Mouse (Mus musculus) liver, adult 2 months (tissue): ENCODE measurements at regions not wholly inside any gene's neighbourhood (a gene's known extent, or its start where the extent isn't known, plus 50 kb on each side); places are given as distances from the start of the nearest gene placed in this dataset.
A peak's percentile ranks its signal among the peaks of the same experiment; 100 is the strongest.

Experiments
- DNase-seq: peaks from one replicate; pipeline ENCODE4 v3.0.0-alpha.2; 2011; ENCODE audit warnings: low read depth, low spot score; ENCODE audit errors: extremely low read depth
- H3K27ac ChIP-seq: fragments of 200-500 bp; replicated peaks from 2 replicates; pipeline ENCODE4 v1.5.1; 2012; ENCODE audit warnings: low read depth, mild to moderate bottlenecking, control low read depth, inconsistent platforms, low read length; ENCODE audit not compliant: insufficient read depth
- H3K27me3 ChIP-seq: fragments of 200-500 bp; 2 replicates; pipeline ENCODE4 v1.6.1; 2012; ENCODE audit warnings: mild to moderate bottlenecking, moderate library complexity, low read length, inconsistent platforms; ENCODE audit not compliant: control insufficient read depth, insufficient read depth
- H3K36me3 ChIP-seq: fragments of 200-500 bp; 2 replicates; pipeline ENCODE4 v1.6.1; 2012; ENCODE audit warnings: low read length, inconsistent platforms; ENCODE audit not compliant: control insufficient read depth, insufficient read depth
- H3K4me1 ChIP-seq: fragments of 200-500 bp; 2 replicates; pipeline ENCODE4 v1.6.1; 2011; ENCODE audit warnings: low read length; ENCODE audit not compliant: control insufficient read depth, insufficient read depth
- H3K4me3 ChIP-seq: fragments of 200-500 bp; 2 replicates; pipeline ENCODE4 v1.5.1; 2011; ENCODE audit warnings: low read depth, mild to moderate bottlenecking, control low read depth, low read length, moderate library complexity; ENCODE audit not compliant: insufficient read depth
- H3K79me2 ChIP-seq: fragments of 200-500 bp; 2 replicates; pipeline ENCODE4 v1.6.1; 2012; ENCODE audit warnings: inconsistent platforms, mild to moderate bottlenecking, low read length, moderate library complexity; ENCODE audit not compliant: control insufficient read depth, insufficient read depth
- H3K9ac ChIP-seq: fragments of 200-500 bp; 2 replicates; pipeline ENCODE4 v1.6.1; 2012; ENCODE audit warnings: low read depth, mild to moderate bottlenecking, control low read depth, inconsistent platforms, low read length
- CTCF ChIP-seq: fragments of 200-500 bp; IDR thresholded peaks from 2 replicates; pipeline ENCODE4 v1.5.1; 2011; ENCODE audit warnings: low read depth, low read length, control low read depth
- POLR2A ChIP-seq: fragments of 200-500 bp; IDR thresholded peaks from 2 replicates; pipeline ENCODE4 v1.6.1; 2011; ENCODE audit warnings: low read length, control low read depth; ENCODE audit not compliant: insufficient read depth; ENCODE audit errors: extremely low read depth
- WGBS: fragments of 180-500 bp; shearing (Covaris S2); methylation state at CpG from one replicate; pipeline ENCODE4 v1.1.7; 2018; 5-methylcytosine and 5-hydroxymethylcytosine counted together

GRCm38 (mm10) chr4:90565909-90566308 is 347.3 kb downstream of the Zfp352 start:
- no peak overlapping the region for H3K27ac ChIP-seq
- no peaks in the 10 kb centered on the region for H3K36me3 ChIP-seq
- no peaks in the 10 kb centered on the region for H3K27me3 ChIP-seq
- no peak overlapping the region for H3K9ac ChIP-seq
- 78% methylated on average over 3 of the region's 3 CpGs for WGBS
- H3K4me1 ChIP-seq = no peaks in the 10 kb centered on the region
- TF ChIP-seq CTCF (no peak), POLR2A (no peak)
- no peaks in the 10 kb centered on the region for H3K79me2 ChIP-seq
- no peak for DNase-seq
- no peak overlapping the region for H3K4me3 ChIP-seq

GRCm38 (mm10) chr4:90576139-90577082 is 357.8 kb downstream of the Zfp352 start:
- Histone ChIP-seq H3K9ac (no peak overlapping the region), H3K79me2 (no peaks in the 10 kb centered on the region), H3K4me3 (no peak overlapping the region), H3K27me3 (no peaks in the 10 kb centered on the region), H3K4me1 (no peaks in the 10 kb centered on the region), H3K36me3 (no peaks in the 10 kb centered on the region), H3K27ac (no peak overlapping the region)
- TF ChIP-seq CTCF (no peak), POLR2A (no peak)
- 82% methylated on average over 10 of the region's 10 CpGs for WGBS
- no peak for DNase-seq

- Histone ChIP-seq H3K79me2 (no peaks in the 10 kb centered on the region), H3K4me3 (no peak overlapping the region), H3K27me3 (no peaks in the 10 kb centered on the region), H3K36me3 (no peaks in the 10 kb centered on the region), H3K9ac (no peak overlapping the region), H3K4me1 (no peaks in the 10 kb centered on the region), H3K27ac (no peak overlapping the region)
- 94% methylated on average over 2 of the region's 2 CpGs for WGBS
- DNase-seq = no peak
- no peak for TF ChIP-seq POLR2A
- no peak for TF ChIP-seq CTCF
Observed at GRCm38 (mm10) chr4:90598326-90598725, 379.7 kb downstream of the Zfp352 start.

GRCm38 (mm10) chr4:90608941-90609340 is 390.3 kb downstream of the Zfp352 start:
- Histone ChIP-seq H3K27ac (no peak overlapping the region), H3K79me2 (no peaks in the 10 kb centered on the region), H3K27me3 (no peaks in the 10 kb centered on the region), H3K4me1 (no peaks in the 10 kb centered on the region), H3K4me3 (no peak overlapping the region), H3K9ac (no peak overlapping the region), H3K36me3 (no peaks in the 10 kb centered on the region)
- DNase-seq = no peak
- TF ChIP-seq POLR2A (no peak), CTCF (no peak)
- 42% methylated on average over 3 of the region's 3 CpGs for WGBS

- no peaks in the 10 kb centered on the region for H3K79me2 ChIP-seq
- peak; percentile 83 for DNase-seq
- H3K27me3 ChIP-seq = no peaks in the 10 kb centered on the region
- TF ChIP-seq POLR2A (no peak), CTCF (no peak)
- no peak overlapping the region for H3K9ac ChIP-seq
- H3K4me3 ChIP-seq = no peak overlapping the region
- H3K4me1 ChIP-seq = peaks cover 3% of the 10 kb centered on the region; the same call in 1 of the 2 replicates
- no peak overlapping the region for H3K27ac ChIP-seq
- H3K36me3 ChIP-seq = no peaks in the 10 kb centered on the region
- WGBS = 17% methylated on average over 1 of the region's 1 CpGs
Observed at GRCm38 (mm10) chr4:90627937-90628336, 409.3 kb downstream of the Zfp352 start.
